Mouse (Mus musculus): ENCODE results near the gene Med28.

DNA sequence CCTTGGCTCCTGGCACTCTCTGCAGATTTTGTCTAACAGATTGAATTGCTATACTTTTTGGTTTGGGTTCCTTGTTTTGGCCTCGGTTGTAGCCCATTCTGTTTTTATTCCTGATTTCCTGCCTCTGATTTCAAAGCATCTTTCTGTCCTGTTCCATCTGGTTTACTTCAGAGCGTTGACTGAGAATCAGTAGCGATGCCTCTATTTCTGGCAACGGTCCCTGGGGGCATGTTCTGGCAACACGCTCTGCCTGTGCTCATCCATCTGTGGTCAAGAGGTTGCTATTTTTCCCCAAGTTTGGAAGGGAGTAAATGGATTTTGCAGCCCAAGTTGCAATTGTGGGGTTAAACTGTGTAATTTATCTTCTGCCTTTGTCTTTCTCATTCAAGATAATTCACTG is 23.3 kb downstream of the Med28 start:
- TF ChIP-seq GATA1 (IDR thresholded peaks at IDR 0.05; ENCODE audit: low read length) (no peak), TAL1 (IDR thresholded peaks at IDR 0.05; ENCODE audit: low read length) (no peak)

All from erythroblast, embryonic 14.5 days (primary cell).